Mouse (Mus musculus): Measurements from ENCODE around the gene Sec63. TPM values are rescaled to one million over a fixed set of nuclear protein-coding genes. Genes with fewer than 3 reads are reported as not detected.

Sec63 gene
- total RNA-seq (2023), result 47.4 to 58.1 TPM (median 55.5 TPM) in 4 replicates

GRCm38 (mm10) chr10:42760999-42761900 is at the start of gene Sec63:
Gene Sec63 (plus strand): TSS chr10:42761496.

GRCm38 (mm10) chr10:42860159-42860911 is 99.0 kb downstream of the Sec63 start, which contains the start of gene Scml4:
Gene Scml4 (plus strand): TSS chr10:42860370.

Other genes starting within 250 kb of the Sec63 start
- gene Nr2e1, start 177.9 kb upstream of the Sec63 start, total RNA-seq (2023), result not detected in 4 replicates
- 28.6 to 31.6 TPM (median 30.4 TPM) in 4 replicates for gene Ostm1, start 177.7 kb upstream of the Sec63 start, total RNA-seq (2023)
- 74.2 to 81.9 TPM (median 77.3 TPM) in 4 replicates for gene Scml4, start 98.9 kb downstream of the Sec63 start, total RNA-seq (2023)

Measured in B cell, adult 62 days (primary cell).